Mouse (Mus musculus): ENCODE data around the gene Tmem274. TPM values are rescaled to one million over a fixed set of nuclear protein-coding genes. Genes with fewer than 3 reads are reported as not detected.
A peak's percentile ranks its signal among the peaks of the same experiment; 100 is the strongest.
"Not testable (repeated sequence)": the region's sequence is repeated elsewhere in the genome, so short reads cannot be mapped to it uniquely, and the experiment has no call there.

Gene Tmem274
- not detected for total RNA-seq (2021)
- not detected in 2 replicates for polyA plus RNA-seq (2012; rRNA removed)
- long read RNA-seq: 0 reads

DNA sequence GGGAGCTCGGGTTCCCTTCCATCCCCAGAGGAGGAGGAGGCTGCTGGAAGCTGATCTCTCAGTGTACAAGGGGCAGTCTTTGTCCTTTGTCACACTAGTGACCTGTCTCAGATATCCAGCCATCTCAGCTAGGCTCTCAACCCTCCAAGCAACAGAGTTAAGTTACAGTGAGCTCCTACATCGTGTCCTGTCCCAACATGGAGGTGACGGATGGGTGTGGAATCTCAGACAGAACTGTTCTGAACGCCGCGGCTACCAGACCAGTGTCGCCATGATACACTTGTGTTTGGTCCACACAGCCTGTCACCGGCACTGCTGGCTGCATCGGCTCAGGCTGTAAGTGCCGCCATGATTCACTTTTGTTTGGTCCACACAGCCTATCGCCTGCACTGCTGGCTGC lies at the start of gene Tmem274:
TSS of gene Tmem274 (plus strand) at position 301 of the 400 bp plus-strand sequence.
- no peak for DNase-seq

DNA sequence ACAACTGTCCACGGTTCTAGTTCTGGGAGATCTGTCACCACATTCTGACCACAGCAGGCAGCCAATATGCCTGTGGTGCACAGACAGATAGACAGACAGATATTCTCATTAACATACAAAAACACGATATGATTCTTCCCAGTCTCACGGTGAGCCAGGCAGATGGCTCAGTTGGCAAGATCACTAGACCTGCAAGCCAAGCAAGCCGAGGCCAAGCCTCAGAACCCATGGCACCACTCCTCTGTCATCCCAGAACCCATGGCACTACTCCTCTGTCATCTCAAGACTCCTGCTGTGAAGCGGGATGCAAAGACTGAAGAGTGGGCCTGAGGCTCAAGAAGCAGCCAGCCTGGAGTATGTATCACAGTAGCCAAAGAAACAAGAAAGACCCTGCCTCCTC lies 47.6 kb upstream of the Tmem274 start:
- DNase-seq: no peak

- DNase-seq: not testable (repeated sequence)
These were observed 45.3 kb upstream of the Tmem274 start for GRCm38 (mm10) chr4:149431887-149432286.

DNA sequence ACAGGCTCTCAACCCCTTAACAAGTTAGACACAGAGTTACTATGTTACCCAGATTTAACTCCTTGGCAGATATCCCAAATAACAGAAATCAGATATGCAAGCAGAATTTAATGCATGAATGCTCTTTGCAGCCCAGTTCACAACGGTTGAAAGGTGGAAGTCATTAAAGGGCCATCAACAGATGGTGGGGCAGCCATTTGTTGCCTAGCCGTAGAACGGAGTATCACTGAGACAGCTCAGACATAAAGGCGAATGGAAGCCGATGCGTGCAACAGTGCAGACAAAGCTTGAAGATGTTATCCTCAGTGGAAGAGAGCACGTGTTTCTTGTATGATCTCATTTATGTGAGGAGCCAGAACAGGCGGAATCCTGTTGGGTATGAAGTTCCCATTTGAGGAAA lies 36.6 kb upstream of the Tmem274 start:
- DNase-seq: no peak

DNA sequence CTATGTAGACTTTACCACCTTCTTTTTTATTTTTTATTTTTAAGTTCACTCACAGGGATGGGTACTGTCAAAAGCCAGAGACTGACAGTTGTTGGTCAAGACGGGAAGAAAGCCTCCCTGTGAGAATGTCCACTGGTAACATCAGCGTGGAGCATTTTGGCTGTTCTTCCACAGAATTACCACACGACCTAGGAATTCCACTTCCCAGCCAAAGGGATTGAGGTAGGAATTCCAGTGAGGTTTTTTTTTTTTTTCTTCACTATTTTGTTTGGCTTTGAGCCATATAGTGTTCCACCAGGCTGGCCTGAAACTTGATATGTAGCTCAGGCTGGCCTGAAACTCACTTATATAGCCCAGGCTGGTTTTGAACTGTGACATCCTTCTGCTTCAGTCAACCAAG lies 34.7 kb upstream of the Tmem274 start:
- DNase-seq: no peak

DNA sequence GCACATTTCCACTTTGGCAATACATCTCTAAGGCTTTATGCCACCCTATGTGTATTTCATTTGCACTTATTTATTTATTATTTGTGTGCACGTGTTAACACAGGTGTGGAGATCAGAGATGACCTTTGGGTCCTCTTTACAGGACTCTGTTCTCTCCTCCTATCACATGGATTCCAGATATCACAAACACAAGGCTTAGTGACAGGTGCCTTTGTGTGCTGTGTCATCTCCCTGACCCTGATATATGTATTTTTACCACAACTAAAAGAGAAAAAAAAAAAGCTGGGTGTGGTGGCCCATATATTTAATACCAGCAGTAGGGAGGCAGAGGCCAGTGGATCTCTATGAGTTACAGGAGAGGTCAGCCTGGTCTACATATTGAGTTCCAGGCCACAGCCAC lies 32.7 kb upstream of the Tmem274 start:
- no peak for DNase-seq

DNA sequence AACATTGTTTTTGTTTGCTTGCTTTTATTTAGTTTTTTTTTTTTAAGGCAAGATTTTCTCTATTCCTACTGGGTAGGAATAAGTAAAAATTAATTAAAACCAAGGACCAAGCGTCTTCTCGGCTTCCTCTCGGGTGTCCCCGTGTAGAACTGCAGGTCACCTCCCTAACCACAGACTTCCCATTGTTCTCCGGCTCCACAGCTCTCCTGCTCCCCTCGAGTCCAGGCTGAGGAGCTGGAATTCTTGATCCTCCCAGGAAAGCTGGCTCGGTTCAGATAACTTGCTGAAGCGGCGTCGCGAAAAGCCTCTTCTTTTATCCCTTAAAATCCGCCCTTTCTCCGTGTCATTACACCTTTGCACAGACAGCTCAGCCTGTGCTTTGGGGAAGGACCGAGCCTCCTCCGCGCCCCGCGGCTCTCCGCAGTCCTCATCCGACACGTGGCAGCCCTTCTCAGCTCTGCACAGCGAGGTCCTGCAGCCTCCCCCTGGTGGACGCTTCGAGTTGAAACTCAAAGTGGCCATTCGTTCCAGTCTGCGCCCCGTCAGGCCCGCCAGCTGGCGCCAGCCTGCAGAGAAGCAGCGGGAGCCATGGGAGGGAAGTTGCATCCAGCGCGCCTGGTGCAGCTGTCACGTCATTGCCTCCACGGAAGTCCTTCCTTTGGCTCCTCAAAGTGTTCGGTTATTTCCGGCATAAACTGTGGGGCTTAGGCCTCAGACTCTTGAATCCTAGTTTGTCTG lies 32.0 kb upstream of the Tmem274 start:
- DNase-seq: peak; percentile 94

DNA sequence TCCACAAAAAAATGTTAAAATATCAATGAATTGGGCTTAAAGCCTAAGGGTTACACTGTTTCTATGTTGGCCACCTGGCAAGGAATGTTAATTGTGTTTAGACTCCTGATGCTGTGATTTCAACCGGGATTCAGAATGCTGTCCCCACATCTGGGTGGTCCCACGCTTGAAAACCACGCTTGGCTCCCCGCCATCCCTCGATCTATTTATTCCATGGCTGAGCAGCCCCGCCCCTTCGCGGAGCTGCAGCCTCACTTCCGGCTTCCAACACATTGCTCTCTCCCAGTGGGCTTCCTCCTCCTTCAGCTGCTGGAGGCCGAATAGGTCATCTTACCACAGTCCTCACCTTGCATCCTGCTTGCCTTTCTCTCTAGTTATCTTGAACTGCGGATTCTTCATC lies 31.3 kb upstream of the Tmem274 start:
- DNase-seq: peak; percentile 24

DNA sequence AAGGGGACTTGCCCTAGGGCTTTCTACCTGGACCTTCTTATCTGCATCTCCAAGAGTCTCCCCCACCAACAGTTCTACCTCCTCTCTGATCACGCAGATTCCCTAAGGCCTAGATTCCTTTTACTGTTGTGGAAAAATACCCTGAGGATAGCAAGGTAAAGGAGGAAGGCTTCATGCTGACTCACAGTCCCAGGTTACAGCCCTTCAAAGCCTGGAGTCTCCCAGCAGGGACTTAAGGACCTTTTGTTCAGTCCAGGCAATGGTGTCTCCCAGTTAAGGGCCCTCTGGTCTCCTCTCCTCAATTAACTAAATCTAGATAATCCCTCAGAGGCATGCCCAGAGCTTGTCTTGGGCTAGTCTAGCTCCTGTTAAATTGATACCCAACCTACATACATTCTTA lies 30.9 kb upstream of the Tmem274 start:
- no peak for DNase-seq

DNA sequence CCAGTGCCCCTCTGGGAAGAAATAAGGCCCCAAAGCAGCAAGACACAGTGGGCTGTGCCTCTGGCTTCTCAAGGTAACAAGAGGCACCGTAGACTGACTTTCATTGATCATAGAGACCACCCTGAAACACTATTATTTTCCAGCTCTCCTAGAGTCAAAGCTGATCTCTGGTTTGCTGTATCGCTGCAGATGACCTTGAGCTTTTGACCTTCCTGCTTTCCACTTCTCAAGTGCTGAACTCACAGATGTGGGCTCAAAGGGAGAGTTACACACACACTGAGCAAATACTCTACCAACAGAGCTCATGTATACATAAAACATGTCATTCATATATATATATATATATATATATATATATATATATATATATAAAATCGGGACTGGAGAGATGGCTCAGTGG lies 26.5 kb upstream of the Tmem274 start:
- no peak for DNase-seq

DNA sequence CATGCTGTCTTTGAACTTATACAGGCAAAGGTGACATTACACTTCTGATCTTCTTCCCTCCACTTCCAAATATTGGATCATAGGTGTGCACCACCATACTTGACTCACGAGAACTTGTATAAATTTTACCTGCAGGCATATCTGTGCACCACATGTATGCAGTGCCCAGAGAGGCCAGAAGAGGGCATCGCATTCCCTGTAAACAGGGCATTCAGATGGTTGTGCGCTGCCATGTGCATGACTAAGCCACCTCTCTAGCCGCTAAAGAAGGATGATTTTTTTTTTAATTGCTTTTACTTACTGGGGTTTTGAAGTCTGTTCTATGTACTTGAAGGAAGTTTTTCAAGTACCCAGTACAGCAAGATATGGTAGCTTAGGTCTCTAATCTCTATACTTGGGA lies 23.5 kb upstream of the Tmem274 start:
- DNase-seq: peak; percentile 48

DNA sequence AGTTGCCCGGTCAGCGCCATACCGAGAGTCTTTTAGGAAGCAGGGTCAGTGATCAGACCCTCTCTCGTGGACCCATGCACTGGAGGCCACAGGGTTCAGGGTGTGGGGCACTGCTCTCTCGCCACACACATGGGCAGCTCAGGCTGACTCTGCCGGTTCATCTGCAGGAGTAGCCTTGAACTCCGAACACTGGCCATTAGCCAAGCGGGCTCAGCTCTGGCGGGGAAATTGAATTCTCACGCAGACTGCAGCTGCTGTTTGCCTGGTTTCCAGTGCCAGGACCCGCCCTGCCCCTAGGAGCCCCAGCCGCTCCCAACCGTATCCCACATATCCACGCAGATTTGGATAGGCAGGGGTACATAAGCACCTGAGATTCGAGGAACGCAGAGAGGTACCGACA lies 22.9 kb upstream of the Tmem274 start:
- DNase-seq: peak; percentile 71

DNA sequence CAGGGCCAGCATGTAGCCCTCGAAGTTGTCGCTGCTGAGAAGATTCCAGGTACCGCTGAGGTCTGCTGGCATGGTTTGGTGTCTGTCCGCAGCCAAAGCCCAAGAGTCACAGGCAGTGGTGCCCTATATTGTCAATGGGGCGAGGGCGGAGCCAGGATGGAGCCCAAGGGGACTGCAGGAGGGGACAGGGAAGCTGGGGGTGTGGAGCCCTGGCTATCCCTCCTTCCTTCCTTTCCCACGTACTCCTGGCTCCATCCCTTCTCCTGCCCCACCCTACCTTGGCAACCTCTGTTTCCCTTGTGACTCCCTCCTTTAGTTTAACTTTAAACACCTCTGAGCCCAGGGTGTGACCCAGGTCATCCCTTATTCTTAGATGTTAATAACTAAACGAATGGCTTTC lies 22.3 kb upstream of the Tmem274 start, which contains the start of gene Rbp7:
TSS of gene Rbp7 (minus strand) at position 100 of the 400 bp plus-strand sequence.
- DNase-seq: no peak

DNA sequence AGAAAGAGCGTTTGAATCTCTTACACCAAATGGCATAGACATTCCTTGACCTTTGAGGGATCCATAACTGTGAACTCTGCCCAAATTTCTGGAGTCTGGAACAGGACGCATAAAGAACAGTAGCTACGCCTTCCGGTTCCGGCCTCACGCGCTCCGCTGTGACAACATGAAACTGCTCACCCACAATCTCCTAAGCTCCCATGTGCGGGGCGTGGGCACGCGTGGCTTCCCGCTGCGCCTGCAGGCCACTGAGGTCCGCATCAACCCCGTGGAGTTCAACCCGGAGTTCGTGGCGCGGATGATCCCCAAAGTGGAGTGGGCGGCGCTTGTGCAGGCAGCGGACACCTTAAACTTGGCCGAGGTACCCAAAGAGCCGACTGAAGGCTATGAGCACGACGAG lies 20.0 kb upstream of the Tmem274 start:
- not testable (repeated sequence) for DNase-seq

DNA sequence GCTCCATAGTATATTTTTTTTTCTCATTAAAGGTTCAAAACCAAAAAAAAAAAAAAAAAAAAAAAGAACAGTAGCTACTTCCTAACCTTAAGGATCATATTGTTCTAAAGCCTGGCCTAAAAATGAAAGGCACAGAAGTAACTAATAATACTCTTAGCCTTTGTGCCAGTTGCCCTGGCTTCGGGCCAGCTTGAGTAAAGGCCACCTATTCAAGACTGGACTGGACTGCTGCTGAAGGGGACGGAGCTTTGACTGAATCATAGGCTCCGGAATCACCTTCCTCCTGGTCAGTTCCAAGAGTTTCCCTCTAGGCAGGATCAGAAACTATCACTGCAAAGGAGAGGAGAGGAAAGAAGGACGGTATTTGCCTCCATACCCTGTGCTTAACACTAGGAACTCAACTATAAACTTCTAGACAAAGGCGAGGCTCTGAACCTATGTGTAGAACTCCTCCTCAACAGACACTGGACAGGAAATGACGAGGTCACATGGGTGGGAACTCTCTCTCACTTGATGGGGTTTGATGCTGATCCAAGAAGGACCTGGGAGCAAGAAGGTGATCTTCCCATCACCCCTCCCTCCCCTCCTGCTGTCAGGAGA lies 19.2 kb upstream of the Tmem274 start:
- peak; percentile 81 for DNase-seq

DNA sequence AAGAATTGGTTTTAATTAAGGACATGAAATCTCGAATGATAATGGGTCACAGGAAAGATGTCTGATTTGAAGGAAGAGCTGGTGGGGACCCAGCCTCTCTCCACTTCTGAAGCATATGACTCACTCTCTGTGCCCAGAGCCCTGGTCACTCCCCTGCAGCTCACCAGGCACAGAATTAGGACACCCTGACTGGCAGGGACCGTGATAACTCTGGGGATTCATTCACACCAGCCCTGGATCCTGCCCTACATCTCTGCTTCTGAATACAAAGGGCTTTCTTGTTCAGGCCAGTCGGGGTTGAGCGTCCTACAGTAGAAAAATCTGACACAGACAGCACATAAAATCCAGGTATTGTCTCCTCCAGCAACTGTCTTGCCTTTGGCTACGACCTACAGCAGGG lies 18.7 kb upstream of the Tmem274 start:
- DNase-seq: peak; percentile 27

- DNase-seq: no peak
These were observed 17.8 kb upstream of the Tmem274 start for GRCm38 (mm10) chr4:149459425-149459824.

GRCm38 (mm10) chr4:149460475-149460874 lies 16.7 kb upstream of the Tmem274 start:
- DNase-seq: not testable (repeated sequence)

GRCm38 (mm10) chr4:149461579-149462304 lies 15.4 kb upstream of the Tmem274 start:
- DNase-seq: no peak

- peak; percentile 21 for DNase-seq
These were observed 14.7 kb upstream of the Tmem274 start for GRCm38 (mm10) chr4:149462305-149462971.

DNA sequence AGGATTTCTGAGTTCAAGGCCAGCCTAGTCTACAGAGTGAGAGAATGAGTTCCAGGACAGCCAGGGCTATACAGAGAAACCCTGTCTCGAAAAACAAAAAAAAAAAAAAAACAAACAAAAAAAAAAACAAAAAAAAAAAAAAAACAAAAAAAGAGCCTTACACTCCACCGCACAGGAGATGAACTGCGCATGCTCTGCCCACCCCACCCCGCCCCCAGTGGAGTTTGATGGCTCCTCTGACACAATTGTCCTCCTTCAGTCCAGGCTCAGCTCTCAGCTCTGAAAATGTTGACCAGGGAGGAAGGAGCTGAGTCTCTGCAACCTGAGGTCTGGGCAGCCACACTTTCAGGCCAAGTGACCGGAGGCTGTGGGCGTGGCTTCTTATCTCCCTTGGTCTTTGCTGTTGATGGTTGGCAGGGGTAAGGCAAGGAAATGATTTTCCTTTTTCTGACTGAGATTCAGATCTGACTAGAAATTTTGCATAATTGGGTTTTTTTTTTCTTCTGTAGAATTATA lies 13.7 kb upstream of the Tmem274 start:
- DNase-seq: no peak

DNA sequence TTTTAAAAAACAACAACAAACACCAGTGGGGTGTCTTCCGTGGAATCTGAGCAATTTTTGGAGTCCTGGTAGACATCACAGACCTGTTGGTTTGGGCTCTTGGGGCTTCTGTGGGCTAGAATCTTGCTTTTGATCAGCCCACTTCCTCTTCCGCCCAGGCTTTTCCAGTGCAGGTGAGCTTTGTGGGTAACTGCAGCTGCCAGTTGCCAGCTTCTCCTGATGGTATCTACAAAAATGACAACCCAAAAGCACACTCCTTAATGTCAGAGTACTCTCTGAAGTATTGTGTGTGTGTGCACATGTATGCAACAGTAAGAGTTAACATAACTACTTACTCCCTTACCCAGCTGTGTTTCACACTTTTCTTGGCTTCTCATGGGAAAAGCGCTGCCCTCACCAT lies 7.6 kb upstream of the Tmem274 start:
- no peak for DNase-seq
